Mouse (Mus musculus) erythroid progenitor cell, adult 5-6 weeks (primary cell): ENCODE data around the gene Zfp871. TPM values are rescaled to one million over a fixed set of nuclear protein-coding genes. Genes with fewer than 3 reads are reported as not detected.
"Not testable (repeated sequence)": the region's sequence is repeated elsewhere in the genome, so short reads cannot be mapped to it uniquely, and the experiment has no call there.

ENCODE experiments used
- ATAC-seq: replicated peaks from 2 replicates; pipeline ENCODE4 v1.8.0; 2016; ENCODE audit warnings: moderate number of reproducible peaks, mild to moderate bottlenecking, moderate TSS enrichment, inconsistent platforms; ENCODE audit not compliant: poor library complexity, low FRiP score, severe bottlenecking
- total RNA-seq, 2 experiments: library from RNA; stranded (forward) in 1 of 2; stranded (reverse) in 1 of 2; fragments of 150-400 nt in 1 of 2; fragments of 186-747, 209-891 nt in 1 of 2; gene quantifications; 2 replicates each; pipeline versions ENCODE4 v1.2.3 to v1.2.4; 2015 to 2017; ENCODE audit warnings: low replicate concordance in 2 of 2

The Zfp871 gene
- total RNA-seq, 2 experiments from 2014 or later: 39.3 to 67.1 TPM

GRCm38 (mm10) chr17:32750611-32751010 is 37.5 kb downstream of the Zfp871 start:
- no peak for ATAC-seq

- no peak for ATAC-seq
Observed at GRCm38 (mm10) chr17:32741057-32741456, 47.0 kb downstream of the Zfp871 start.

- no peak for ATAC-seq
Observed at GRCm38 (mm10) chr17:32738406-32738805, 49.7 kb downstream of the Zfp871 start.

- ATAC-seq: no peak
Observed at GRCm38 (mm10) chr17:32729029-32729428, 59.1 kb downstream of the Zfp871 start.

DNA sequence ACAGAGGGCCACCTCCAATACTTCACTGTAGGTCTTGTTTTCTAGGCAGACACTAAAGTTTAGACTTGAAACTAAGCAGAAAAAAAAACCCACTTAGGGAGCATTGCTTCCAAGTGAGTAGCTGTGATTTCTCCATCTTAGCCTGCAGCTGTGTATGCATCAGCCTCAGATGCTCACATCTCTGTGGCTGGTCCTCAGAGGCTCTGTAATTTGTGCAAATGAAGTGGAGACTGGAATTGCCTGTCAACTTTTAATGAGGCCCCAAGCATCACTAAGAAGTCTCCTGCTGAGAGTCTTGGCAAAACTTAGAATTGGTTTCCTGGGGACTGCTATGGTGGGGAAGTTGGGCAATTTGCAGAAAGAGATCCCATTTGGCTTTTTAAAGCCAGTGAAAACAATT is 61.7 kb downstream of the Zfp871 start:
- ATAC-seq: not testable (repeated sequence)

DNA sequence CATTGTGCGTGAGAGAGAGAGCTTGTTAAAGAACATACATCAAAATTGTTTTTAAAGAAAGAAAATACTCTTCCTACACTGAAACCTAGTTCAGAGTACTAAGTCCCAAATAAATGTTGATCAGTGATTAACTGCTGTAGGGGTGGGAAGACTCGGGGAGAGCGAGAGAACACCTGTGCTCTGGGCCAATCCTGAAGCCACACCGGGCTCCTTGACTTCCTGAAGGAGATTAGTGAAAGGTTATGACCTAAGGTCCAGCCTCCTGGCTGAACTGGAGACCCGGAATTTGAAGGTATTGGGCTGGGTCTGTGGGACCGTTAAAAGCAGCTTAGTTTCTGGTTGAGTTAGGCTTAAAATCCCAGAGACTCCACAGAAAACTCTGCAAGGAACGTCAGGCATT is 65.3 kb downstream of the Zfp871 start:
- ATAC-seq: no peak

DNA sequence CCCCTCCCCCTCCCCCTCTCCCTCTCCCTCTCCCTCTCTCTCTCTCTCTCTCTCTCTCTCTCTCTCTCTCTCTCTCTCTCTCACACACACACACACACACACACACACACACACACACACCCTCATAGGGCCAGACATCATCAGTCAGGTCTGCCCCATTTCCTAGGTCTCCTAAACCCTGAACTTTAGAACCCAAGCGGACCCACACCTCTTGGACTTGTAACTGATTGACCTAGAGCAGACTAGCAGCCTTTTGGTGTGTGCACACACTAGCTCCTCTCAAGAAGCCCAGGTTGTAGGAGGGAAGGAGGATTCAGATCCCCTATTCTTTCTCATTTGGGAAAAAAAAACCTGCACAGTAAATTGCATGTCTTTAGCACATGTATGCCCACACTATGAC is 65.9 kb downstream of the Zfp871 start:
- ATAC-seq: not testable (repeated sequence)

Other genes with a start within 250 kb of the Zfp871 start
- not detected in 2 replicates for gene Cyp4f37, start 167.0 kb downstream of the Zfp871 start, total RNA-seq (2015; ENCODE audit: low replicate concordance)
- not detected in 2 replicates for gene Cyp4f37, start 167.0 kb downstream of the Zfp871 start, total RNA-seq (2017; ENCODE audit: low replicate concordance)
- gene Cyp4f40, start 129.4 kb downstream of the Zfp871 start, total RNA-seq (2015; ENCODE audit: low replicate concordance): not detected in 2 replicates
- gene Cyp4f40, start 129.4 kb downstream of the Zfp871 start, total RNA-seq (2017; ENCODE audit: low replicate concordance): not detected in 2 replicates
- not detected in 2 replicates for gene Cyp4f15, start 102.7 kb downstream of the Zfp871 start, total RNA-seq (2015; ENCODE audit: low replicate concordance)
- not detected in 2 replicates for gene Cyp4f15, start 102.7 kb downstream of the Zfp871 start, total RNA-seq (2017; ENCODE audit: low replicate concordance)
- 1.3 TPM in 1 of 2 replicates, not detected in the other for gene Zfp811, start 21.6 kb upstream of the Zfp871 start, total RNA-seq (2015; ENCODE audit: low replicate concordance)
- not detected in 2 replicates for gene Zfp811, start 21.6 kb upstream of the Zfp871 start, total RNA-seq (2017; ENCODE audit: low replicate concordance)
- 0.42 and 1.1 TPM in 2 replicates for gene Zfp799, start 42.0 kb upstream of the Zfp871 start, total RNA-seq (2015; ENCODE audit: low replicate concordance)
- 0.45 and 1.4 TPM in 2 replicates for gene Zfp799, start 42.0 kb upstream of the Zfp871 start, total RNA-seq (2017; ENCODE audit: low replicate concordance)
- gene Zfp870, start 103.4 kb upstream of the Zfp871 start, total RNA-seq (2015; ENCODE audit: low replicate concordance): 0.84 and 1.1 TPM in 2 replicates
- 0.64 and 0.83 TPM in 2 replicates for gene Zfp870, start 103.4 kb upstream of the Zfp871 start, total RNA-seq (2017; ENCODE audit: low replicate concordance)
- gene Cyp4f14, start 129.1 kb upstream of the Zfp871 start, total RNA-seq (2015; ENCODE audit: low replicate concordance): not detected in 2 replicates
- gene Cyp4f14, start 129.1 kb upstream of the Zfp871 start, total RNA-seq (2017; ENCODE audit: low replicate concordance): not detected in 2 replicates
- 3.6 and 14.7 TPM in 2 replicates for gene Cyp4f13, start 159.1 kb upstream of the Zfp871 start, total RNA-seq (2015; ENCODE audit: low replicate concordance)
- 2.6 and 4.1 TPM in 2 replicates for gene Cyp4f13, start 159.1 kb upstream of the Zfp871 start, total RNA-seq (2017; ENCODE audit: low replicate concordance)
- gene Zfp472, start 177.5 kb upstream of the Zfp871 start, total RNA-seq (2015; ENCODE audit: low replicate concordance): 5.9 and 13.3 TPM in 2 replicates
- 6.5 and 12.2 TPM in 2 replicates for gene Zfp472, start 177.5 kb upstream of the Zfp871 start, total RNA-seq (2017; ENCODE audit: low replicate concordance)
- 0.72 and 6.3 TPM in 2 replicates for gene Zfp952, start 204.8 kb upstream of the Zfp871 start, total RNA-seq (2015; ENCODE audit: low replicate concordance)
- gene Zfp952, start 204.8 kb upstream of the Zfp871 start, total RNA-seq (2017; ENCODE audit: low replicate concordance): 2.1 and 2.3 TPM in 2 replicates
- gene Zfp763, start 245.1 kb upstream of the Zfp871 start, total RNA-seq (2015; ENCODE audit: low replicate concordance): 0.36 and 2.1 TPM in 2 replicates
- gene Zfp763, start 245.1 kb upstream of the Zfp871 start, total RNA-seq (2017; ENCODE audit: low replicate concordance): 2.8 and 3.3 TPM in 2 replicates